In genomic region chr1:134074184-134074583, GRCm38 (mm10) we compare ENCODE assay signal across 14 mouse cellular contexts. TPM values are rescaled to one million over a fixed set of nuclear protein-coding genes. Genes with fewer than 3 reads are reported as not detected.
DNase-seq lines count a peak whose midpoint lies in the region; ATAC-seq and TF ChIP-seq lines count a peak whose summit lies in the region.
"Had no signal": no experiment of that assay in that cellular context is flagged by ENCODE, and none has a peak within 500 bp of the region (broad histone marks: within the 10 kb centered on the region; RNA-seq: fewer than 3 reads in every experiment).

No protein-coding gene starts in this region.

- H3K9me3 ChIP-seq in heart, embryonic 10.5 days = no peaks in the 10 kb centered on the region
- H3K9me3 ChIP-seq in lung, postnatal 0 days (ENCODE audit: low read length) = no peaks in the 10 kb centered on the region
- no peaks in the 10 kb centered on the region for H3K9me3 ChIP-seq in liver, embryonic 15.5 days (replicated peaks)

- peaks cover 30% of the 10 kb centered on the region for H3K36me3 ChIP-seq in heart, embryonic 10.5 days
- peaks cover 30% of the 10 kb centered on the region for H3K36me3 ChIP-seq in lung, postnatal 0 days (ENCODE audit: insufficient read depth, low read length)
- peaks cover 40% of the 10 kb centered on the region for H3K36me3 ChIP-seq in liver, embryonic 15.5 days (replicated peaks)

- no peak for ATAC-seq in lung, postnatal 0 days
- no peak for ATAC-seq in liver, embryonic 15.5 days (ENCODE audit: insufficient read depth)

- no peaks in the 10 kb centered on the region for H3K27me3 ChIP-seq in heart, embryonic 10.5 days (ENCODE audit: insufficient read depth, poor library complexity, severe bottlenecking)
- H3K27me3 ChIP-seq in lung, postnatal 0 days (replicated peaks; ENCODE audit: insufficient read depth, low read length) = no peaks in the 10 kb centered on the region
- 0 out of 2 replicates have a peak, but pooled peaks cover 3% of the 10 kb centered on the region for H3K27me3 ChIP-seq in liver, embryonic 15.5 days
- H3K27me3 ChIP-seq: CH12.LX had no signal

- no peak overlapping the region for H3K9ac ChIP-seq in lung, postnatal 0 days (replicated peaks; ENCODE audit: low read depth)
- peak overlapping the region; percentile 59 for H3K9ac ChIP-seq in liver, embryonic 15.5 days

- H3K4me1 ChIP-seq in heart, embryonic 10.5 days = peaks cover 78% of the 10 kb centered on the region
- peaks cover 33% of the 10 kb centered on the region for H3K4me1 ChIP-seq in lung, postnatal 0 days (ENCODE audit: insufficient read depth, low read depth, low read length)
- peaks cover 1% of the 10 kb centered on the region; the same call in 1 of the 2 replicates for H3K4me1 ChIP-seq in bone marrow, adult 2 months (ENCODE audit: control insufficient read depth, insufficient read depth, low read length)
- H3K4me1 ChIP-seq in liver, embryonic 15.5 days (replicated peaks) = peaks cover 85% of the 10 kb centered on the region

- DNase-seq in heart, embryonic 10.5 days (ENCODE audit: low spot score) = no peak
- DNase-seq in heart, adult 8-10 months (ENCODE audit: low spot score) = no peak
- DNase-seq in lung, postnatal 0 days (ENCODE audit: low spot score) = no peak
- no peak for DNase-seq in lung, postnatal 25 days (ENCODE audit: low spot score)
- no peak for DNase-seq in frontal cortex, postnatal 10 days (ENCODE audit: low spot score in 2 of 2)
- DNase-seq in kidney, postnatal 4 days = no peak
- DNase-seq: cerebellum, postnatal 36 days; kidney, adult 11 months; retina, postnatal 1 day had no signal

- peak; percentile 30 for TF ChIP-seq CTCF in lung, postnatal 0 days (IDR thresholded peaks at IDR 0.05)
- no peak for TF ChIP-seq CTCF in bone marrow, adult 2 months (IDR thresholded peaks at IDR 0.05; ENCODE audit: control insufficient read depth, insufficient read depth, low read length)

- H3K27ac ChIP-seq in heart, embryonic 10.5 days = peak overlapping the region; percentile 67; the same call in 1 of the 2 replicates
- peak overlapping the region; percentile 92; the same call in 1 of the 2 replicates for H3K27ac ChIP-seq in lung, postnatal 0 days (ENCODE audit: low read length)
- peak overlapping the region; percentile 78 for H3K27ac ChIP-seq in bone marrow, adult 2 months (ENCODE audit: control insufficient read depth, insufficient read depth, low read depth, low read length, poor library complexity)
- peak overlapping the region; percentile 98 for H3K27ac ChIP-seq in liver, embryonic 15.5 days (replicated peaks)
- H3K27ac ChIP-seq: layer of hippocampus, adult 2 months had no signal

- no peak overlapping the region for H3K4me3 ChIP-seq in heart, embryonic 10.5 days
- no peak overlapping the region for H3K4me3 ChIP-seq in lung, postnatal 0 days (ENCODE audit: low read depth, low read length)
- H3K4me3 ChIP-seq in bone marrow, adult 2 months (replicated peaks; ENCODE audit: control insufficient read depth, low read depth, low read length) = peak overlapping the region; percentile 13
- peak overlapping the region; percentile 84 for H3K4me3 ChIP-seq in liver, embryonic 15.5 days (replicated peaks)
- H3K4me3 ChIP-seq: layer of hippocampus, adult 2 months had no signal

- 45% methylated on average over 3 of the region's 3 CpGs for WGBS in heart, embryonic 10.5 days
- 50% methylated on average over 3 of the region's 3 CpGs for WGBS in lung, postnatal 0 days
- 84% methylated on average over 3 of the region's 3 CpGs for WGBS in bone marrow, adult 2 months
- 57% methylated on average over 3 of the region's 3 CpGs for WGBS in liver, embryonic 15.5 days (ENCODE audit: insufficient replicate concordance)

- TF ChIP-seq EP300 in lung, postnatal 0 days (IDR thresholded peaks at IDR 0.05) = peak; percentile 44; the same call in 1 of the 2 replicates

- no peak for TF ChIP-seq POLR2A in bone marrow, adult 2 months (IDR thresholded peaks at IDR 0.05; ENCODE audit: borderline replicate concordance, control insufficient read depth, low read depth, low read length)

- peak overlapping the region; percentile 85; the same call in 1 of the 2 replicates for H3K4me2 ChIP-seq in lung, postnatal 0 days (replicated peaks; ENCODE audit: low read depth, low read length)
- peak overlapping the region; percentile 90 for H3K4me2 ChIP-seq in liver, embryonic 15.5 days

RNA-seq across cellular contexts. Expression of gene Btg2, which starts 4.7 kb away (rescaled TPM):
- 26.1 and 34.2 TPM in 2 replicates for polyA plus RNA-seq in heart, embryonic 10.5 days (2016; fragmentation: Nextera tagmentation; extraction: Ambion mirVana)
- total RNA-seq in heart, adult 8-10 months (2022) = 10 to 100 TPM; 18.3 to 35.3 (median 28.0) TPM
- polyA plus RNA-seq in lung, postnatal 0 days (2015; fragmentation: Nextera tagmentation; extraction: Ambion mirVana) = 177 and 184 TPM in 2 replicates
- 79.9 and 89.5 TPM in 2 replicates for polyA plus RNA-seq in bone marrow, adult 2 months (2011; ENCODE audit: insufficient read depth, insufficient read length, low replicate concordance, missing spikeins)
- 103 and 108 TPM in 2 replicates for polyA plus RNA-seq in liver, embryonic 15.5 days (2015; fragmentation: Nextera tagmentation; extraction: Ambion mirVana)

RNA-seq across cellular contexts. Expression of gene Chit1, which starts 36.9 kb away (rescaled TPM):
- 1.1 and 2.0 TPM in 2 replicates for polyA plus RNA-seq in heart, embryonic 10.5 days (2016; fragmentation: Nextera tagmentation; extraction: Ambion mirVana)
- not detected for total RNA-seq in heart, adult 8-10 months (2022)
- 0.29 TPM in 1 of 2 replicates, not detected in the other for polyA plus RNA-seq in lung, postnatal 0 days (2015; fragmentation: Nextera tagmentation; extraction: Ambion mirVana)
- polyA plus RNA-seq in bone marrow, adult 2 months (2011; ENCODE audit: insufficient read depth, insufficient read length, low replicate concordance, missing spikeins) = not detected in 2 replicates
- 0.07 and 0.20 TPM in 2 replicates for polyA plus RNA-seq in liver, embryonic 15.5 days (2015; fragmentation: Nextera tagmentation; extraction: Ambion mirVana)
- total RNA-seq: left cerebral cortex, postnatal 25 days had no signal

RNA-seq across cellular contexts. Expression of gene Fmod, which starts 37.1 kb away (rescaled TPM):
- polyA plus RNA-seq in heart, embryonic 10.5 days (2016; fragmentation: Nextera tagmentation; extraction: Ambion mirVana) = 9.5 and 11.2 TPM in 2 replicates
- 10 to 100 TPM in 1 of 4 experiments, 1 to 10 TPM in 3; 5.9 to 14.1 (median 8.2) TPM for total RNA-seq in heart, adult 8-10 months (2022)
- 9.7 and 10.0 TPM in 2 replicates for polyA plus RNA-seq in lung, postnatal 0 days (2015; fragmentation: Nextera tagmentation; extraction: Ambion mirVana)
- polyA plus RNA-seq in bone marrow, adult 2 months (2011; ENCODE audit: insufficient read depth, insufficient read length, low replicate concordance, missing spikeins) = 0.31 TPM in 1 of 2 replicates, not detected in the other
- 2.6 and 3.3 TPM in 2 replicates for polyA plus RNA-seq in liver, embryonic 15.5 days (2015; fragmentation: Nextera tagmentation; extraction: Ambion mirVana)
- total RNA-seq: CH12.LX had no signal

Comparison
In these comparisons a context has a peak if more than half of its experiments do, and no peak if none do; other contexts are left out.
1. H3K4me3 ChIP-seq: peak in bone marrow, adult 2 months (single experiment) and liver, embryonic 15.5 days (single experiment); none in heart, embryonic 10.5 days (single experiment) and lung, postnatal 0 days (single experiment).
2. Peak in every context shown above with its lines, with median percentiles within 50 percentile points of each other: H3K27ac ChIP-seq.